Mouse (Mus musculus) stomach, postnatal 0 days (tissue): ENCODE measurements around the gene Padi4.

Experiments used
- CTCF ChIP-seq: IDR thresholded peaks from 2 replicates; pipeline ENCODE4 v1.5.1; 2016; ENCODE audit warnings: antibody characterized with exemption, low read depth, mild to moderate bottlenecking, moderate library complexity
- EP300 ChIP-seq: optimal IDR thresholded peaks from 2 replicates; pipeline ENCODE3; 2016; ENCODE audit warnings: antibody characterized with exemption

- TF ChIP-seq EP300 (no peak), CTCF (no peak)
These were observed 72.1 kb downstream of the Padi4 start for GRCm38 (mm10) chr4:140701716-140702561.
